Mouse (Mus musculus): ENCODE data around the gene Cux1.

- TF ChIP-seq CTCF (IDR thresholded peaks at IDR 0.05; ENCODE audit: insufficient read depth, low read depth, low read length), result no peak
- no peak for TF ChIP-seq POLR2A (IDR thresholded peaks at IDR 0.05; ENCODE audit: insufficient read depth, low read depth, low read length)
Observed at GRCm38 (mm10) chr5:136583666-136584464, 16.6 kb upstream of the Cux1 start.

Data from olfactory bulb, adult 2 months (tissue).